Mouse (Mus musculus) liver, postnatal 0 days (tissue): ENCODE results near the gene Rab26.

Experiments
- CTCF ChIP-seq: sonication (generic); IDR thresholded peaks from 2 replicates; pipeline ENCODE4 v1.5.1; 2016; ENCODE audit warnings: antibody characterized with exemption, low read depth
- EP300 ChIP-seq: IDR thresholded peaks from 2 replicates; pipeline ENCODE4 v1.6.1; 2016; ENCODE audit warnings: antibody characterized with exemption, low read depth, mild to moderate bottlenecking

DNA sequence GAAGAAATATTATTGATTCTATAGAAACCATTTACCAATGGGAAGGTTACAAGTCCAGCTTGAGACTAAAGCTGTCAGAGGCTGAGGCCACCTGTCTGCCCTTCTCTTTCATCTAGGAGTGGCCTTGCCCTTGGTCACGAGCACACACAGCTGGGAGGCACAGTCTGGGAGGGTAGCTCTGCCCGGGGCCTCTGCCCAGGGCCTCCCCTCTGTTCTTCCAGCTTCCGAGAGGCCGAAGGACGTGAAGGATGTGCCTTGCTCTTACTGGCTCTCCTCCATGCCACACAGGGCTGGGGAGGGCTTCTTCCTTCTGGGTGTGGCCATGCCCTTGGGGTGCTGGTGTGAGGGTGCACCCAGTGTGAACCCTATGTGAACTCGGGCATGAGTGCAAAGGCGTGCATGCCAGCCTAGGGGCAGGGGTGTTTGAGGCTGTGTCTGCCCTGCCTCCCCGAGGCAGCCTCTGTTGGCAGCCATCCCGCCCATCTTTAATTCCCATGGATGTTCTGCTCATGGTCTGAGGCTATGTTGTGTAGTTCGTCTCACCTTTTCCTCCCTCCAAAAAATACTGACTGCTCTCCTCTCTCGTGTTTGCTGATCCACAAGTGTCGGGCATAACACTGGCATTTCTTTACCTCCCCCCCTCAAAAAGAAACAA is 26.1 kb downstream of the Rab26 start:
- TF ChIP-seq CTCF = no peak
- no peak for TF ChIP-seq EP300
